Mouse (Mus musculus): Measurements from ENCODE around the gene Ccdc88c.

Gene Ccdc88c

GRCm38 (mm10) chr12:100895504-100895903 lies 133.4 kb downstream of the Ccdc88c start:
- Histone ChIP-seq H3K27me3 (ENCODE audit: control insufficient read depth, insufficient read depth, low read length, poor library complexity, severe bottlenecking) (no peaks in the 10 kb centered on the region; the same call in 1 of the 2 replicates), H3K36me3 (ENCODE audit: control insufficient read depth, insufficient read depth, low read length, poor library complexity, severe bottlenecking) (no peaks in the 10 kb centered on the region)
- DNase-seq (ENCODE audit: low read depth, low spot score): peak; percentile 35

DNA sequence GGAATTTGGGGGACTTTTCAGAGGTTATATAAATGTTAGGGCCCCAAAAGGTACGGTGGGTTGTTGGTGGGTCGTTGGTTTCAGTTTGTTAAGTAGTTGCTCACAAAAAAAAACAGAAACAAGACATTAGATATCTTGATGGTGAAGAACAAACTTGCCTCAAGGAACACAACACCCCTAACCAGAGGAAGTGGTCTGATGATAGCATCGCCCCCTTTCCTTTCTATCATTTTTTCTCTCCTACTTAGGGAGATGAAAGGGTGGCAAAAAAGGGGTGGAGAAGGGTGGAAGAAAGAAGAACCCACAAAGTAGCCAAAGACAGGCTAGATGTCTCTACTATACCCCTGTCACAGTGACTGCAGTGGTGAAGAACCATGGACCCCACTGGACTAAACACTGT lies 138.3 kb downstream of the Ccdc88c start:
- Histone ChIP-seq H3K27me3 (ENCODE audit: control insufficient read depth, insufficient read depth, low read length, poor library complexity, severe bottlenecking) (no peaks in the 10 kb centered on the region), H3K36me3 (ENCODE audit: control insufficient read depth, insufficient read depth, low read length, poor library complexity, severe bottlenecking) (no peaks in the 10 kb centered on the region)
- DNase-seq (ENCODE audit: low read depth, low spot score): no peak

DNA sequence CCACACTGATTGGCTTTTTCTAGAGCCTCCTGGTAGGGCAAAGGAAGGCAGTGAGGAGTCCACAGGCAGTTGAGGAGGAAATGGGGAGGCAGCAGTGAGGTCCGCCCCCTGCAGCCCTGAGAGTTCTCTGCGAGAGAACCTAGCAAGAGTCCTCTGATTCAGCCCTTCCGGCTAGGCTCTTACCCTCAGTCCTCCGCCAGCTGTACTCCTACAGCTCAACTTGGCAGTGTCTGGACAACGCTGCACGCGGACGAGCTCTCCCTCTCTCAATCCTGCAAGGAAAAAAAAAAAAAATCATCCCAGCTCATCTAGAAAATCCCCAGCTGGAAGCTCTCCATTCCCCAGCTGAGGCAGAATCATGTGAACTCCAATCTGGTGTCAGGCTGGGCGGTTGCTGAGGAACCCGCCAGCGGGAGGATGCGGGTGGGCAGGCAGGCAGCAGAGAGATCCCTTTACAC lies 141.0 kb downstream of the Ccdc88c start:
- Histone ChIP-seq H3K27me3 (ENCODE audit: control insufficient read depth, insufficient read depth, low read length, poor library complexity, severe bottlenecking) (no peaks in the 10 kb centered on the region), H3K36me3 (ENCODE audit: control insufficient read depth, insufficient read depth, low read length, poor library complexity, severe bottlenecking) (no peaks in the 10 kb centered on the region)
- no peak for DNase-seq (ENCODE audit: low read depth, low spot score)

GRCm38 (mm10) chr12:100886877-100887276 lies 142.0 kb downstream of the Ccdc88c start:
- no peak for DNase-seq (ENCODE audit: low read depth, low spot score)
- Histone ChIP-seq H3K27me3 (ENCODE audit: control insufficient read depth, insufficient read depth, low read length, poor library complexity, severe bottlenecking) (no peaks in the 10 kb centered on the region), H3K36me3 (ENCODE audit: control insufficient read depth, insufficient read depth, low read length, poor library complexity, severe bottlenecking) (no peaks in the 10 kb centered on the region)

- H3K36me3 ChIP-seq (ENCODE audit: control insufficient read depth, insufficient read depth, low read length, poor library complexity, severe bottlenecking): no peaks in the 10 kb centered on the region
- DNase-seq (ENCODE audit: low read depth, low spot score): peak; percentile 24
- no peaks in the 10 kb centered on the region for H3K27me3 ChIP-seq (ENCODE audit: control insufficient read depth, insufficient read depth, low read length, poor library complexity, severe bottlenecking)
Observed at GRCm38 (mm10) chr12:100885585-100885984, 143.3 kb downstream of the Ccdc88c start.

- DNase-seq (ENCODE audit: low read depth, low spot score): peak; percentile 61
- Histone ChIP-seq H3K36me3 (ENCODE audit: control insufficient read depth, insufficient read depth, low read length, poor library complexity, severe bottlenecking) (no peaks in the 10 kb centered on the region), H3K27me3 (ENCODE audit: control insufficient read depth, insufficient read depth, low read length, poor library complexity, severe bottlenecking) (no peaks in the 10 kb centered on the region)
Observed at GRCm38 (mm10) chr12:100883168-100883567, 145.7 kb downstream of the Ccdc88c start.

DNA sequence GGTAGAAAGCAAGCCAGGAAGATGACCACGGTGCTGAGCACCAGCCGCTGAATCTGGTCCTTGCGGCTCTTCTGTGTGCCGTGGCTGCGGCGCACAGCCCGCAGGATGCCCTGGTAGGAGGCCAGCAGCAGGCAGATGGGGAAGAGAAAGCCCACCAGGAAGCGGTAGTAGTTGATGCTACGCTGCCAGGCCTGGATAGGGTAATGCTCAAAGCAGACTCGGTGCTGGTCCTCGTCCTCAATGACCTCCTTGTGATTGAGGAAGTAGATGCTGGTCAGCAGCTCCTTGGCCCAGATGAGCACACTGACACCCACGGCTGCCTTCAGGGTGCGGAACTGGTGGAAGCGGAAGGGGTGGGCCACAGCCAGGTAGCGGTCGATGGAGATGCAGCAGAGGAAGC lies 150.3 kb downstream of the Ccdc88c start:
- H3K27me3 ChIP-seq (ENCODE audit: control insufficient read depth, insufficient read depth, low read length, poor library complexity, severe bottlenecking): no peaks in the 10 kb centered on the region
- H3K36me3 ChIP-seq (ENCODE audit: control insufficient read depth, insufficient read depth, low read length, poor library complexity, severe bottlenecking): no peaks in the 10 kb centered on the region
- DNase-seq (ENCODE audit: low read depth, low spot score): no peak

DNA sequence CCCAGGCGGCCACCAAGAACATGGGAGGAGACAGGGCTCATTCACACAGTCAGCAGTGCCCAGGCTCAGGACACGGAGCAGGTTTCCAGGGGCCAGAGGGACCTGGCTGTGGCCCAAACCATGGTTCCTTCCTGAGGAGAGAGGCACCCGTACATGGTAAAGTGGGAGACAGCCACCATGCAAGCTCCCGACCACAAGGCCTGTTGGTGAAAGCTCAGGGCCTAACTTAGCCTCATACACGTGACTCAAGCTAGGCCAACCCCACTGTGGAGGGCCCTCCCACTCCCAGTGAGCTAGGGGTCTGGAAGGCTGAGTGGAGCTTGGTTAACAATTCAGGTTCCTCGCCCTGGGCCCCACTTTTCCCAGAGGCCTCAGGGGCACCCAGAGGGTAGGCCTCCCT lies 150.9 kb downstream of the Ccdc88c start:
- DNase-seq (ENCODE audit: low read depth, low spot score): no peak
- Histone ChIP-seq H3K36me3 (ENCODE audit: control insufficient read depth, insufficient read depth, low read length, poor library complexity, severe bottlenecking) (no peaks in the 10 kb centered on the region), H3K27me3 (ENCODE audit: control insufficient read depth, insufficient read depth, low read length, poor library complexity, severe bottlenecking) (no peaks in the 10 kb centered on the region)

DNA sequence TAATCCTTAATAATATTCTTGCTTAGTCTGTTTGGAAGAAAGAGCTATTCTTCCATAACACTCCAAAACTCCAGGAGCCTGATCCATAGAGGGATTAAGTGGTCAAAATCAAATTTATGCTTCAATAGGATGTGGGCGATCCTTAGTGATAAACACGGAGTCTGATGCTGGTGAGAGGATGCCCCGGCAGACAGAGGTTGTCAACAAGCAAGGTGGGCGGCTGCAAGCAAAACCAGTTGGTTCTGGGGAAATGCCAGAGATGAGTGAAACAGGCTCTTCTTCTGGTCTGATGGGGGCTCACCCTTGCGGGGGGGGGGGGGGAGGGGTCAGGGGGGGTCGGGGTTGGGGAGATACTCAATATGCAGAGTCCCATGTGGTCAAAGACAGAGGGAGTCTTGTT lies 152.9 kb downstream of the Ccdc88c start:
- no peaks in the 10 kb centered on the region for H3K36me3 ChIP-seq (ENCODE audit: control insufficient read depth, insufficient read depth, low read length, poor library complexity, severe bottlenecking)
- no peaks in the 10 kb centered on the region for H3K27me3 ChIP-seq (ENCODE audit: control insufficient read depth, insufficient read depth, low read length, poor library complexity, severe bottlenecking)
- no peak for DNase-seq (ENCODE audit: low read depth, low spot score)

- Histone ChIP-seq H3K27me3 (ENCODE audit: control insufficient read depth, insufficient read depth, low read length, poor library complexity, severe bottlenecking) (no peaks in the 10 kb centered on the region), H3K36me3 (ENCODE audit: control insufficient read depth, insufficient read depth, low read length, poor library complexity, severe bottlenecking) (no peaks in the 10 kb centered on the region)
- DNase-seq (ENCODE audit: low read depth, low spot score): no peak
Observed at GRCm38 (mm10) chr12:100875553-100875952, 153.3 kb downstream of the Ccdc88c start.

DNA sequence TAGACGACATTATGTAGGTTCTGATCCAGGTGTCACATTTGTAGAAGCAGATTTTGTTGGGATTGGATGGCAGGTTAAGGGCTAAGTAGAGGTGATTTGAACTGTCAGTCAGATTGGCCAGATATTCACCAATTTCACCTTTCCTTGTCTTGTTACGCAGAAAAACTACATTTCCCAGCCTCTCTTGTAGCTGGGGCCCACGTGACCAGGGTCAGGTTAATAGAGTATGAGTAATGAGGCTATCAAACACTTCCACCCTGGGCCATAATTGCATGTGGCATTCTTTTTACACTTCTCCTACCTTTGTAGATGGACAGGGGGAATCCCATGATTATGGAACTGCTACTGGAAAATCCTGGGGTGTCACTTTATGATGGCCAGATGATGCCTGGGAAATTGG lies 155.2 kb downstream of the Ccdc88c start:
- DNase-seq (ENCODE audit: low read depth, low spot score): no peak
- peaks cover 1% of the 10 kb centered on the region; the same call in 1 of the 2 replicates for H3K36me3 ChIP-seq (ENCODE audit: control insufficient read depth, insufficient read depth, low read length, poor library complexity, severe bottlenecking)
- no peaks in the 10 kb centered on the region for H3K27me3 ChIP-seq (ENCODE audit: control insufficient read depth, insufficient read depth, low read length, poor library complexity, severe bottlenecking)

- no peak for DNase-seq (ENCODE audit: low read depth, low spot score)
- peaks cover 1% of the 10 kb centered on the region; the same call in 1 of the 2 replicates for H3K36me3 ChIP-seq (ENCODE audit: control insufficient read depth, insufficient read depth, low read length, poor library complexity, severe bottlenecking)
- H3K27me3 ChIP-seq (ENCODE audit: control insufficient read depth, insufficient read depth, low read length, poor library complexity, severe bottlenecking): no peaks in the 10 kb centered on the region
Observed at GRCm38 (mm10) chr12:100871841-100872240, 157.0 kb downstream of the Ccdc88c start.

DNA sequence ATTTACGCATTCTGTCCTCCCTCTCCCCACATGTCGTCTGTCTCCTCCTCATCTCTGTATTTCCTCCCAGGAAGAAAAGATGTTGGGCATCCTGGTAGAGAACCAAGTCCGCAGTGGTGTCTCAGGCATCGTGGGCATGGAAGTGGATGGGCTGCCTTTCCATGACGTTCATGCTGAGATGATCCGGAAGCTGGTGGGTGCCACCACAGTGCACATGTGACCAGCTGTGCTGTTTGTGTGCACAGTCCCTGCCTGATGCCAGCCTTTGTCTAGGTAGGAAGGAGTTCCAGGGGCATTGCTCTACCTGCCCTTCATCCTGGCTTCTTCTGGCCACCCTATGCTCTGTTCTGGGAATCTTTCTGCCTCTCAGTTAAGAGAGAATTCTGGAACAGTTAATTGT lies 157.6 kb downstream of the Ccdc88c start:
- H3K27me3 ChIP-seq (ENCODE audit: control insufficient read depth, insufficient read depth, low read length, poor library complexity, severe bottlenecking): no peaks in the 10 kb centered on the region
- DNase-seq (ENCODE audit: low read depth, low spot score): no peak
- peaks cover 1% of the 10 kb centered on the region; the same call in 1 of the 2 replicates for H3K36me3 ChIP-seq (ENCODE audit: control insufficient read depth, insufficient read depth, low read length, poor library complexity, severe bottlenecking)

DNA sequence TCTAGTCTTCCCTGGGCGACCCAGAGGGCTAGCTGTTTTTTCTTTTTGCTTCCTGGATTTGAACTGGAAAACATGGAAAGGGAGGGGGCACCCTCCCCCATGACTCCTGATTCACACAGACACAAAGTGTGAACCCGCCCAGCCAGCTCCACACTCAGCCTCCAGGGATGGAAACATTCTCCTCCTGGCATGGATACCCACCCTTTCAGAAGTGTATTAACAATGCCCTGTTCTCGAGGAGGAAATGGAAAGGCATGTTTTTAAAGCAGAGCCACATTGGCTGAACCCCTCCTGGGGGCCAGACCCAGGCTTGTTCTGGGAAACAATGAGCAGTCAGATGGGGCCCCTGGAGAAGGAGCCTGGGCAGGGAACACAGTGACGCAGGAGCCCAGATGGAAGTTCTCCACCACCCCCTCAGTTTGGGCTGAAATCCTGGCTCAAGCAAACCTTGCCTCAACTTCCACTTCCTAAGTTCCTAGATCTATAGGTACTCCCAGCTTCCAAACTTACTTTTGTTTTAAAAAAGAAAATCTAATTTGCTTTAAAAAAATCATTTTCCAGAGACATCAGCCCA lies 160.7 kb downstream of the Ccdc88c start:
- no peak for DNase-seq (ENCODE audit: low read depth, low spot score)
- no peaks in the 10 kb centered on the region for H3K27me3 ChIP-seq (ENCODE audit: control insufficient read depth, insufficient read depth, low read length, poor library complexity, severe bottlenecking)

GRCm38 (mm10) chr12:100867097-100867496 lies 161.8 kb downstream of the Ccdc88c start:
- Histone ChIP-seq H3K36me3 (ENCODE audit: control insufficient read depth, insufficient read depth, low read length, poor library complexity, severe bottlenecking) (peaks cover 1% of the 10 kb centered on the region; the same call in 1 of the 2 replicates), H3K27me3 (ENCODE audit: control insufficient read depth, insufficient read depth, low read length, poor library complexity, severe bottlenecking) (no peaks in the 10 kb centered on the region)
- no peak for DNase-seq (ENCODE audit: low read depth, low spot score)

More for the DNA sequence above, 160.7 kb downstream of the Ccdc88c start:
- peaks cover 1% of the 10 kb centered on the region; the same call in 1 of the 2 replicates for H3K36me3 ChIP-seq (ENCODE audit: control insufficient read depth, insufficient read depth, low read length, poor library complexity, severe bottlenecking)
